Mouse (Mus musculus) megakaryocyte, adult 5-6 weeks (primary cell): Measurements from ENCODE around the gene Rdh9. TPM values are rescaled to one million over a fixed set of nuclear protein-coding genes. Genes with fewer than 3 reads are reported as not detected.

Source experiments
- ATAC-seq: 2 replicates; pipeline ENCODE4 v1.8.0; 2016; ENCODE audit warnings: mild to moderate bottlenecking, inconsistent platforms; ENCODE audit not compliant: poor library complexity, severe bottlenecking
- total RNA-seq, 2 experiments: library from RNA; stranded (forward) in 1 of 2; stranded (reverse) in 1 of 2; fragments of 153-499, 151-499 nt in 1 of 2; fragments of 221-1000, 200-1000 nt in 1 of 2; gene quantifications; 2 replicates each; pipeline versions ENCODE4 v1.2.3 to v1.2.4; 2015 to 2017

Rdh9 gene
- total RNA-seq, 2 experiments from 2014 or later = not detected

DNA sequence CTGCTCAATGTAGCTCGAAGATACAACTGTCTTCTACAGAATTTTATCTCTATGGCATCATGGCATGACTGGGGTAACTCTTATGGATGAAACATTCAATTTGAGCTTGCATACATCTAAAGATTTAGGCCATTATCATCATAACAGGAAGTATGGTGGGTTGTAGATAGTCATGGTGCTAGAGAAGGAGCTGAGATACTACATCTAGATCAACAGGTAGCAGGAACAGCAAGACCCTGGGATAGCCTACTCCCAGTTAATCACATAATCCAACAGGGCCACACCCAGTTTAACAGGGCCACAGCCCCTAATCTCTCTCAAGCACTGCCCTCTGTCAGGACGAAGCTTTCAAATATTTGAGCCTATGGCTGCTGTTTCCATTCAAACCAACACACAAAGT lies 64.6 kb downstream of the Rdh9 start:
- ATAC-seq = no peak

Other genes starting within 250 kb of the Rdh9 start
- gene Nxph4, start 241.8 kb upstream of the Rdh9 start, total RNA-seq (2015) = not detected in 2 replicates
- not detected in 2 replicates for gene Nxph4, start 241.8 kb upstream of the Rdh9 start, total RNA-seq (2017)
- gene Lrp1, start 155.2 kb upstream of the Rdh9 start, total RNA-seq (2015) = 85.5 and 104 TPM in 2 replicates
- 62.4 and 72.2 TPM in 2 replicates for gene Lrp1, start 155.2 kb upstream of the Rdh9 start, total RNA-seq (2017)
- gene Stat6, start 133.4 kb upstream of the Rdh9 start, total RNA-seq (2015) = 82.5 and 89.6 TPM in 2 replicates
- 120 and 128 TPM in 2 replicates for gene Stat6, start 133.4 kb upstream of the Rdh9 start, total RNA-seq (2017)
- gene Nemp1, start 109.5 kb upstream of the Rdh9 start, total RNA-seq (2015) = 15.2 and 18.4 TPM in 2 replicates
- 17.0 and 17.5 TPM in 2 replicates for gene Nemp1, start 109.5 kb upstream of the Rdh9 start, total RNA-seq (2017)
- gene Nab2, start 107.8 kb upstream of the Rdh9 start, total RNA-seq (2015) = 2.0 and 2.6 TPM in 2 replicates
- 2.3 and 2.4 TPM in 2 replicates for gene Nab2, start 107.8 kb upstream of the Rdh9 start, total RNA-seq (2017)
- gene Myo1a, start 71.2 kb upstream of the Rdh9 start, total RNA-seq (2015) = 0.16 TPM in 1 of 2 replicates, not detected in the other
- gene Myo1a, start 71.2 kb upstream of the Rdh9 start, total RNA-seq (2017) = 0.20 TPM in 1 of 2 replicates, not detected in the other
- gene Tac2, start 51.9 kb upstream of the Rdh9 start, total RNA-seq (2015) = 1.1 and 1.8 TPM in 2 replicates
- 0.37 and 0.51 TPM in 2 replicates for gene Tac2, start 51.9 kb upstream of the Rdh9 start, total RNA-seq (2017)
- gene Zbtb39, start 36.8 kb upstream of the Rdh9 start, total RNA-seq (2015) = 3.3 and 5.1 TPM in 2 replicates
- 3.2 and 4.3 TPM in 2 replicates for gene Zbtb39, start 36.8 kb upstream of the Rdh9 start, total RNA-seq (2017)
- not detected in 2 replicates for gene Gpr182, start 24.7 kb upstream of the Rdh9 start, total RNA-seq (2015)
- 0.11 TPM in 1 of 2 replicates, not detected in the other for gene Gpr182, start 24.7 kb upstream of the Rdh9 start, total RNA-seq (2017)
- not detected in 2 replicates for gene Rdh1, start 16.7 kb upstream of the Rdh9 start, total RNA-seq (2015)
- gene Rdh1, start 16.7 kb upstream of the Rdh9 start, total RNA-seq (2017) = not detected in 2 replicates
- not detected in 2 replicates for gene Rdh16f1, start 16.6 kb upstream of the Rdh9 start, total RNA-seq (2015)
- gene Rdh16f1, start 16.6 kb upstream of the Rdh9 start, total RNA-seq (2017) = not detected in 2 replicates
- gene Rdh16, start 24.8 kb downstream of the Rdh9 start, total RNA-seq (2015) = not detected in 2 replicates
- not detected in 2 replicates for gene Rdh16, start 24.8 kb downstream of the Rdh9 start, total RNA-seq (2017)
- not detected in 2 replicates for gene Rdh19, start 73.5 kb downstream of the Rdh9 start, total RNA-seq (2015)
- not detected in 2 replicates for gene Rdh19, start 73.5 kb downstream of the Rdh9 start, total RNA-seq (2017)
- gene Rdh16f2, start 90.1 kb downstream of the Rdh9 start, total RNA-seq (2015) = not detected in 2 replicates
- not detected in 2 replicates for gene Rdh16f2, start 90.1 kb downstream of the Rdh9 start, total RNA-seq (2017)
- gene Rdh7, start 112.4 kb downstream of the Rdh9 start, total RNA-seq (2015) = not detected in 2 replicates
- gene Rdh7, start 112.4 kb downstream of the Rdh9 start, total RNA-seq (2017) = not detected in 2 replicates
- not detected in 2 replicates for gene Sdr9c7, start 122.1 kb downstream of the Rdh9 start, total RNA-seq (2015)
- not detected in 2 replicates for gene Sdr9c7, start 122.1 kb downstream of the Rdh9 start, total RNA-seq (2017)
- gene Hsd17b6, start 231.2 kb downstream of the Rdh9 start, total RNA-seq (2015) = not detected in 2 replicates
- gene Hsd17b6, start 231.2 kb downstream of the Rdh9 start, total RNA-seq (2017) = not detected in 2 replicates
- gene Prim1, start 238.8 kb downstream of the Rdh9 start, total RNA-seq (2015) = 70.7 and 76.4 TPM in 2 replicates
- 66.4 and 66.8 TPM in 2 replicates for gene Prim1, start 238.8 kb downstream of the Rdh9 start, total RNA-seq (2017)